Comparison of ENCODE assay signal across 14 mouse cellular contexts in genomic region chr13:59494619-59495262, GRCm38 (mm10).
DNase-seq lines count a peak whose midpoint lies in the region; ATAC-seq and TF ChIP-seq lines count a peak whose summit lies in the region.
"Had no signal": no experiment of that assay in that cellular context is flagged by ENCODE, and none has a peak within 500 bp of the region (broad histone marks: within the 10 kb centered on the region; RNA-seq: fewer than 3 reads in every experiment).

No protein-coding gene starts in this region.

- H3K4me2 ChIP-seq in kidney, postnatal 0 days (ENCODE audit: low read length), result no peak overlapping the region
- H3K4me2 ChIP-seq in kidney, embryonic 14.5 days (replicated peaks; ENCODE audit: low read depth, low read length), result no peak overlapping the region
- H3K4me2 ChIP-seq: lung, embryonic 15.5 days had no signal

- no peak overlapping the region for H3K27ac ChIP-seq in kidney, postnatal 0 days
- H3K27ac ChIP-seq in kidney, embryonic 14.5 days (ENCODE audit: low read depth, low read length), result no peak overlapping the region
- H3K27ac ChIP-seq: lung, embryonic 15.5 days had no signal

- peaks cover 12% of the 10 kb centered on the region; the same call in 1 of the 2 replicates for H3K36me3 ChIP-seq in kidney, postnatal 0 days (ENCODE audit: insufficient read depth, low read length)
- peaks cover 24% of the 10 kb centered on the region for H3K36me3 ChIP-seq in E14TG2a.4 (ENCODE audit: insufficient read depth, low read length)
- peaks cover 11% of the 10 kb centered on the region for H3K36me3 ChIP-seq in kidney, embryonic 14.5 days (ENCODE audit: control insufficient read depth, insufficient read depth, low read length)

- WGBS in kidney, postnatal 0 days, result 84% methylated on average over 5 of the region's 5 CpGs
- WGBS in kidney, embryonic 14.5 days, result 80% methylated on average over 5 of the region's 5 CpGs

- no peak overlapping the region for H3K4me3 ChIP-seq in kidney, postnatal 0 days (replicated peaks; ENCODE audit: low read depth, low read length)
- no peak overlapping the region for H3K4me3 ChIP-seq in E14TG2a.4 (replicated peaks; ENCODE audit: low read length)
- no peak overlapping the region for H3K4me3 ChIP-seq in kidney, embryonic 14.5 days (ENCODE audit: low read length)
- H3K4me3 ChIP-seq: lung, embryonic 15.5 days; myocyte had no signal

- no peak for ATAC-seq in kidney, postnatal 0 days (replicated peaks; ENCODE audit: low FRiP score, low read depth)
- ATAC-seq in erythroid progenitor cell, adult 5-6 weeks (replicated peaks; ENCODE audit: low FRiP score, poor library complexity, severe bottlenecking), result peak; percentile 30; the same call in 1 of the 2 replicates
- ATAC-seq in kidney, embryonic 14.5 days (ENCODE audit: low FRiP score, low TSS enrichment), result no peak
- ATAC-seq: activated CD4-positive, CD25-positive, alpha-beta regulatory T cell, adult 4 months; inflammation-experienced regulatory T-cells, adult 6 months had no signal

- H3K9ac ChIP-seq in kidney, postnatal 0 days (ENCODE audit: low read depth, low read length), result no peak overlapping the region
- no peak overlapping the region for H3K9ac ChIP-seq in kidney, embryonic 14.5 days (ENCODE audit: low read depth, low read length)
- H3K9ac ChIP-seq: lung, embryonic 15.5 days had no signal

- no peaks in the 10 kb centered on the region for H3K9me3 ChIP-seq in kidney, postnatal 0 days (replicated peaks; ENCODE audit: low read length)
- no peaks in the 10 kb centered on the region for H3K9me3 ChIP-seq in E14TG2a.4 (ENCODE audit: low read length)
- H3K9me3 ChIP-seq in kidney, embryonic 14.5 days (ENCODE audit: control insufficient read depth, low read length), result no peaks in the 10 kb centered on the region
- H3K9me3 ChIP-seq: lung, embryonic 15.5 days had no signal

- no peak for DNase-seq in kidney, postnatal 0 days (ENCODE audit: low spot score)
- DNase-seq in kidney, postnatal 25 days, result no peak
- peak; percentile 30 for DNase-seq in 416B (ENCODE audit: low read depth)
- no peak for DNase-seq in T-cell, adult 2 months (ENCODE audit: low spot score)
- DNase-seq: cerebellum, adult 18-20 months; right cerebral cortex, postnatal 25 days; thymus, postnatal 4 days had no signal

- H3K4me1 ChIP-seq in kidney, postnatal 0 days (replicated peaks; ENCODE audit: insufficient read depth, low read length), result 0 out of 2 replicates have a peak, but pooled peaks cover under 1% of the 10 kb centered on the region
- H3K4me1 ChIP-seq in E14TG2a.4 (replicated peaks; ENCODE audit: low read depth, low read length), result peaks cover 5% of the 10 kb centered on the region
- H3K4me1 ChIP-seq in kidney, embryonic 14.5 days (ENCODE audit: control insufficient read depth, insufficient read depth, low read length), result no peaks in the 10 kb centered on the region
- H3K4me1 ChIP-seq: lung, embryonic 15.5 days had no signal

- TF ChIP-seq CTCF in kidney, postnatal 0 days (IDR thresholded peaks at IDR 0.05; ENCODE audit: low read depth), result peak; percentile 52
- TF ChIP-seq CTCF in E14TG2a.4 (conservative IDR thresholded peaks at IDR 0.05; ENCODE audit: low read length), result peak; percentile 87

- H3K27me3 ChIP-seq in kidney, postnatal 0 days (ENCODE audit: insufficient read depth, low read length), result no peaks in the 10 kb centered on the region
- H3K27me3 ChIP-seq in E14TG2a.4 (ENCODE audit: insufficient read depth, low read length), result no peaks in the 10 kb centered on the region
- no peaks in the 10 kb centered on the region for H3K27me3 ChIP-seq in kidney, embryonic 14.5 days (ENCODE audit: control insufficient read depth, insufficient read depth, low read length)
- H3K27me3 ChIP-seq: lung, embryonic 15.5 days had no signal
